Mouse (Mus musculus) megakaryocyte, embryonic 14.5 days (primary cell): ENCODE measurements at regions not wholly inside any gene's neighbourhood (a gene's known extent, or its start where the extent isn't known, plus 50 kb on each side); places are given as distances from the start of the nearest gene placed in this dataset.

Experiments
- FLI1 ChIP-seq: IDR thresholded peaks from 2 replicates; pipeline ENCODE4 v1.6.1; 2012; ENCODE audit warnings: low read length, inconsistent platforms, mixed read lengths
- GATA1 ChIP-seq: IDR thresholded peaks from 3 replicates; pipeline ENCODE4 v1.6.1; 2012; ENCODE audit warnings: mixed read lengths, low read length, inconsistent platforms, borderline replicate concordance

DNA sequence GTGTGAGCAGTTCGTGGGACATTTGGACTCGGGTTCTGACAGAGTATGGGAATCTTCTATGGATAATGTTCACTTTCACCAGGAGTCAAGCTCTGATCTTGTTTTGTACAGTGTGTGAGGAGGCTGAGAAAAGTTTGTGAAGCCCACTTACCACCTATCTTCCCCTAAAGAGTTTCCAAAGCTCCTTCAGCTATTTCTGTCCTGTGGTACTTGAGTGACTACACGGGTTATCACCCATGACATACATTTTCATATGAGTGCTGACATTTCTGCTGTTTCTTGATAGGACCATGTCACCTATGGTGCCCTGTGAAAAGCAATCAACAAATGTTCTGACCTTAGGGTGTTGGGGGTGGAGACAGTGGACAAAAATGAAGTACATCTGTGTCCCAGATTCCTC, 332.6 kb downstream of the Fam49a start:
- no peak for TF ChIP-seq GATA1
- TF ChIP-seq FLI1 = no peak
